Comparison of ENCODE assay signal across 8 mouse cellular contexts in genomic region chr8:8488695-8489571, GRCm38 (mm10).
DNase-seq lines count a peak whose midpoint lies in the region; ATAC-seq lines count a peak whose summit lies in the region.
"Had no signal": no experiment of that assay in that cellular context is flagged by ENCODE, and none has a peak within 500 bp of the region (broad histone marks: within the 10 kb centered on the region; RNA-seq: fewer than 3 reads in every experiment).

No protein-coding gene starts in this region.

- H3K4me1 ChIP-seq in forebrain, embryonic 12.5 days = peaks cover 47% of the 10 kb centered on the region
- H3K4me1 ChIP-seq in midbrain, embryonic 11.5 days (ENCODE audit: control insufficient read depth, insufficient read depth, low read length) = peaks cover 39% of the 10 kb centered on the region

- peak; percentile 61 for ATAC-seq in forebrain, embryonic 12.5 days (ENCODE audit: low FRiP score)
- peak; percentile 71 for ATAC-seq in midbrain, embryonic 11.5 days (ENCODE audit: low FRiP score)

- DNase-seq in Muller cell, postnatal 12 days (ENCODE audit: inconsistent ontology term) = peak; percentile 68
- peak; percentile 38 for DNase-seq in c-Kit-positive CD71-positive TER-119-negative erythroid progenitor cells, embryonic 14.5 days (ENCODE audit: low read depth)
- peak; percentile 39 to 59 for DNase-seq in heart, postnatal 36 days
- peak; percentile 17 to 37 for DNase-seq in left cerebral cortex, postnatal 14 days (ENCODE audit: low spot score in 2 of 2)
- peak; percentile 95 for DNase-seq in midbrain, embryonic 11.5 days (ENCODE audit: low spot score, missing footprints)
- peak; percentile 24 for DNase-seq in urinary bladder, postnatal 25 days (ENCODE audit: low spot score)

- 0 out of 2 replicates have a peak overlapping the region, but pooled peaks have one; percentile 8 for H3K9ac ChIP-seq in forebrain, embryonic 12.5 days
- H3K9ac ChIP-seq in midbrain, embryonic 11.5 days (ENCODE audit: low read length) = peak overlapping the region; percentile 53

- H3K9me3 ChIP-seq in forebrain, embryonic 12.5 days = no peaks in the 10 kb centered on the region
- no peaks in the 10 kb centered on the region for H3K9me3 ChIP-seq in midbrain, embryonic 11.5 days (ENCODE audit: control insufficient read depth, low read length)

- WGBS in forebrain, embryonic 12.5 days = 2% methylated on average over 26 of the region's 26 CpGs
- 1% methylated on average over 26 of the region's 26 CpGs for WGBS in midbrain, embryonic 11.5 days

- H3K36me3 ChIP-seq in forebrain, embryonic 12.5 days (replicated peaks) = no peaks in the 10 kb centered on the region
- no peaks in the 10 kb centered on the region for H3K36me3 ChIP-seq in midbrain, embryonic 11.5 days (ENCODE audit: control insufficient read depth, insufficient read depth, low read length)

- peak overlapping the region; percentile 73 for H3K27ac ChIP-seq in forebrain, embryonic 12.5 days
- peak overlapping the region; percentile 45 for H3K27ac ChIP-seq in midbrain, embryonic 11.5 days (ENCODE audit: low read depth, low read length)

- peaks cover 24% of the 10 kb centered on the region for H3K27me3 ChIP-seq in forebrain, embryonic 12.5 days
- peaks cover 25% of the 10 kb centered on the region for H3K27me3 ChIP-seq in midbrain, embryonic 11.5 days (ENCODE audit: control insufficient read depth, insufficient read depth, low read length)

- H3K4me2 ChIP-seq in forebrain, embryonic 12.5 days = peak overlapping the region; percentile 40
- H3K4me2 ChIP-seq in midbrain, embryonic 11.5 days = peak overlapping the region; percentile 42

- intact Hi-C loops in heart, postnatal 36 days (cut with DNase I) = loop anchor here (10.0 kb wide), 1 partner anchor 166 kb away; no protein-coding TSS in a partner anchor
- intact Hi-C loops in left cerebral cortex, postnatal 14 days (cut with DNase I) = no loop called here

- 0 out of 2 replicates have a peak overlapping the region, but pooled peaks have one; percentile 4 for H3K4me3 ChIP-seq in forebrain, embryonic 12.5 days (replicated peaks)
- peak overlapping the region; percentile 7; the same call in 1 of the 2 replicates for H3K4me3 ChIP-seq in midbrain, embryonic 11.5 days (ENCODE audit: low read depth, low read length)
- H3K4me3 ChIP-seq: erythroblast, embryonic 14.5 days had no signal

Comparison
In these comparisons a context has a peak if more than half of its experiments do, and no peak if none do; other contexts are left out.
1. Peak in every context shown above with its lines: DNase-seq, ATAC-seq, H3K4me3 ChIP-seq and H3K27ac ChIP-seq.
2. DNase-seq: peak in every context shown above with its lines; median percentile 95 in midbrain, embryonic 11.5 days; 68 in Muller cell, postnatal 12 days; 49 in heart, postnatal 36 days; 38 in c-Kit-positive CD71-positive TER-119-negative erythroid progenitor cells, embryonic 14.5 days; 27 in left cerebral cortex, postnatal 14 days; 24 in urinary bladder, postnatal 25 days.